Comparison of ENCODE assay signal across 25 mouse cellular contexts in the genomic region with DNA sequence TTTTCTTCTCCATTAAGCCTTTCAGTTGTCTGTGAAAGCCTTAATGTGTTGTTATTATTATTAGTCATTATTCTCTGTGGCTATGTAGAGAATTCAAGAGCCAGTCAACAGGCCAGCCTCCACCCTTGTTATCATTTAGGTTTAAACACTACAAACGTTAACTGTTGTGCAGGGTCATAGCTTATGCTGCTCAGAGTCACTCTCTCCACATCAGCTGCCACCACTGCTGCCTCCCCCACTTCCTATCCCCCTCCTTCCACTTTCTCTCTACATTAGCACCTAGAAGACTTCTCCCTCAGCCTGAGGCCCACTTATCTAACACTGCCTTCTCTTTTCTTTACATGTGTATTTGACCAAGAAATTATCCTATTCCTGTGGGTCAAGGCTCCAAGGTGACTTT.
"Had no signal": no experiment of that assay in that cellular context is flagged by ENCODE, and none has a peak within 500 bp of the region (broad histone marks: within the 10 kb centered on the region; RNA-seq: fewer than 3 reads in every experiment).

No protein-coding gene starts in this region.

- DNase-seq: forebrain, postnatal 0 days; gastrocnemius, postnatal 14 days; gastrocnemius, postnatal 36 days; heart, adult 11 months; heart, adult 2 months; heart, postnatal 4 days; kidney, adult 18-20 months; kidney, adult 8-10 months; kidney, postnatal 10 days; kidney, postnatal 25 days; kidney, postnatal 4 days had no signal

- H3K27ac ChIP-seq: heart, adult 2 months; heart, embryonic 13.5 days; heart, embryonic 15.5 days; hindbrain, embryonic 10.5 days; hindbrain, embryonic 12.5 days; hindbrain, embryonic 14.5 days; intestine, embryonic 15.5 days; layer of hippocampus, adult 2 months; left cerebral cortex, adult 2 months; limb, embryonic 10.5 days; limb, embryonic 12.5 days had no signal

- H3K9ac ChIP-seq: forebrain, postnatal 0 days; heart, embryonic 13.5 days; heart, embryonic 15.5 days; hindbrain, embryonic 12.5 days; hindbrain, embryonic 14.5 days; intestine, embryonic 15.5 days; limb, embryonic 12.5 days had no signal

- ATAC-seq: forebrain, postnatal 0 days; hindbrain, embryonic 16.5 days; inflammation-experienced regulatory T-cells, adult 6 months; intestine, embryonic 15.5 days; intestine, postnatal 0 days had no signal

- H3K4me2 ChIP-seq: heart, embryonic 11.5 days; heart, embryonic 13.5 days; heart, embryonic 15.5 days; hindbrain, embryonic 12.5 days; hindbrain, embryonic 14.5 days; intestine, embryonic 15.5 days; limb, embryonic 12.5 days had no signal

- H3K4me1 ChIP-seq: hindbrain, embryonic 12.5 days; intestine, embryonic 15.5 days; limb, embryonic 10.5 days; limb, embryonic 12.5 days had no signal

- H3K9me3 ChIP-seq: heart, embryonic 13.5 days; heart, embryonic 15.5 days; hindbrain, embryonic 10.5 days; hindbrain, embryonic 12.5 days; intestine, embryonic 15.5 days; limb, embryonic 10.5 days; limb, embryonic 12.5 days had no signal

- H3K36me3 ChIP-seq: heart, embryonic 15.5 days; intestine, embryonic 15.5 days had no signal

- H3K27me3 ChIP-seq: heart, embryonic 13.5 days; heart, embryonic 15.5 days; hindbrain, embryonic 12.5 days; intestine, embryonic 15.5 days; limb, embryonic 12.5 days had no signal

- H3K4me3 ChIP-seq: heart, adult 2 months; heart, embryonic 13.5 days; heart, embryonic 15.5 days; hindbrain, embryonic 10.5 days; hindbrain, embryonic 12.5 days; intestine, embryonic 15.5 days; layer of hippocampus, adult 2 months; left cerebral cortex, adult 2 months; limb, embryonic 10.5 days; limb, embryonic 12.5 days had no signal
